Mouse (Mus musculus) lung, embryonic 14.5 days (tissue): ENCODE results near the gene Arhgap44. TPM values are rescaled to one million over a fixed set of nuclear protein-coding genes. Genes with fewer than 3 reads are reported as not detected.

Source experiments
- ATAC-seq: fragments of 200-750 bp; cut with Nextera tagmentation; 2 replicates; pipeline ENCODE4 v1.8.0; 2017; ENCODE audit warnings: mild to moderate bottlenecking, moderate TSS enrichment, moderate library complexity; ENCODE audit not compliant: insufficient read depth
- DNase-seq: peaks from one replicate; pipeline ENCODE4 v3.0.0-alpha.2; 2015
- H3K27ac ChIP-seq: fragments of 300-500 bp; sonication (generic); 2 replicates; pipeline ENCODE4 v1.5.1; 2014; ENCODE audit warnings: low read depth, mild to moderate bottlenecking, moderate library complexity
- H3K27me3 ChIP-seq: fragments of 300-500 bp; sonication (generic); 2 replicates; pipeline ENCODE4 v1.6.1; 2014; ENCODE audit warnings: low read length, control low read depth; ENCODE audit not compliant: insufficient read depth
- H3K36me3 ChIP-seq: fragments of 300-500 bp; sonication (generic); 2 replicates; pipeline ENCODE4 v1.6.1; 2014; ENCODE audit warnings: control low read depth; ENCODE audit not compliant: insufficient read depth
- H3K4me1 ChIP-seq: fragments of 300-500 bp; sonication (generic); 2 replicates; pipeline ENCODE4 v1.6.1; 2014; ENCODE audit warnings: antibody characterized with exemption, control low read depth; ENCODE audit not compliant: insufficient read depth
- H3K4me2 ChIP-seq: fragments of 300-500 bp; sonication (generic); 2 replicates; pipeline ENCODE4 v1.6.1; 2014; ENCODE audit warnings: mild to moderate bottlenecking
- H3K4me3 ChIP-seq: fragments of 300-500 bp; sonication (generic); 2 replicates; pipeline ENCODE4 v1.5.1; 2014; ENCODE audit warnings: low read depth, low read length
- H3K9ac ChIP-seq: fragments of 300-500 bp; sonication (generic); 2 replicates; pipeline ENCODE4 v1.6.1; 2014
- H3K9me3 ChIP-seq: fragments of 300-500 bp; sonication (generic); 2 replicates; pipeline ENCODE4 v1.6.1; 2016; ENCODE audit warnings: low read depth, low read length, control low read depth
- CTCF ChIP-seq: IDR thresholded peaks from 2 replicates; pipeline ENCODE4 v1.5.1; 2016; ENCODE audit warnings: antibody characterized with exemption, low read depth
- WGBS: fragments of 180-500 bp; shearing (Covaris S2); extraction: QIAGEN DNeasy Blood & Tissue Kit; methylation state at CpG from one replicate; pipeline ENCODE4 v1.1.7; 2014; 5-methylcytosine and 5-hydroxymethylcytosine counted together
- polyA plus RNA-seq: library from polyadenylated mRNA; unstranded; fragments of >200 nt; fragmentation: Nextera tagmentation; extraction: Ambion mirVana; gene quantifications from 2 replicates; pipeline ENCODE4 v1.2.1, GENCODE M21; 2014

Arhgap44 gene
- polyA plus RNA-seq, 1 experiment from 2014 or later: 11.5 TPM

- Histone ChIP-seq H3K4me2 (no peak overlapping the region), H3K27me3 (no peaks in the 10 kb centered on the region), H3K9ac (peak overlapping the region; percentile 7; the same call in 1 of the 2 replicates), H3K36me3 (no peaks in the 10 kb centered on the region), H3K27ac (no peak overlapping the region), H3K4me3 (no peak overlapping the region), H3K4me1 (no peaks in the 10 kb centered on the region), H3K9me3 (no peaks in the 10 kb centered on the region)
- ATAC-seq (peak; percentile 89; the same call in 1 of the 2 replicates), DNase-seq (peak; percentile 44)
- no peak for TF ChIP-seq CTCF
- WGBS: 46% methylated on average over 8 of the region's 8 CpGs
Measured at GRCm38 (mm10) chr11:65124913-65125418, 37.8 kb downstream of the Arhgap44 start.

GRCm38 (mm10) chr11:65120276-65120675 lies 42.5 kb downstream of the Arhgap44 start:
- Histone ChIP-seq H3K4me1 (no peaks in the 10 kb centered on the region), H3K4me2 (no peak overlapping the region), H3K36me3 (no peaks in the 10 kb centered on the region), H3K4me3 (no peak overlapping the region), H3K27ac (no peak overlapping the region), H3K9me3 (no peaks in the 10 kb centered on the region), H3K9ac (no peak overlapping the region), H3K27me3 (no peaks in the 10 kb centered on the region)
- WGBS: 85% methylated on average over 4 of the region's 4 CpGs
- DNase-seq (no peak), ATAC-seq (no peak)
- no peak for TF ChIP-seq CTCF

GRCm38 (mm10) chr11:65115811-65116210 lies 47.0 kb downstream of the Arhgap44 start:
- no peak for ATAC-seq

DNA sequence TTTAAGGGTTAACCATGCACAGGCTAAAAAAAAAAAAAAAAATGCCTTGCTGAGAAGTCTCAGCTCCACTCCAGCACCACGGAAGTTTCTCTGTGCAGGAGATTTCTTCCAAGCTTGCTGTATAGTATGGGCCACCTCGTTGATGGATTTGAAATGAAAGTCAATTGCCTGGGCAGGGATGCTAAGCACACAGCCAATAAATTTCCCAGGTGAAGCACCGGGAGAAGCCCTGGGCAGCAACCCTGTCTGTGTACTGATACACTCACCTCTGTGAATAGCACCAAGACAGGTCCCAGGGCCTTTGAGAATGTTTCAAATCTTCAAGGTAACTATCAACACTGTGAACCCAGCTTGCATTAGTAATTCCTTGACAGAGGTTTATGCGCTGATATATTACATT lies 50.7 kb downstream of the Arhgap44 start:
- Histone ChIP-seq H3K27me3 (no peaks in the 10 kb centered on the region), H3K27ac (no peak overlapping the region), H3K9me3 (no peaks in the 10 kb centered on the region), H3K4me2 (no peak overlapping the region), H3K4me3 (no peak overlapping the region), H3K36me3 (no peaks in the 10 kb centered on the region), H3K9ac (no peak overlapping the region), H3K4me1 (0 out of 2 replicates have a peak, but pooled peaks cover 3% of the 10 kb centered on the region)
- 39% methylated on average over 4 of the region's 4 CpGs for WGBS
- TF ChIP-seq CTCF: no peak
- DNase-seq: no peak
- ATAC-seq: no peak

More at GRCm38 (mm10) chr11:65115811-65116210, 47.0 kb downstream of the Arhgap44 start:
- Histone ChIP-seq H3K4me1 (0 out of 2 replicates have a peak, but pooled peaks cover 3% of the 10 kb centered on the region), H3K4me2 (no peak overlapping the region), H3K9ac (no peak overlapping the region), H3K27me3 (no peaks in the 10 kb centered on the region), H3K4me3 (no peak overlapping the region), H3K9me3 (no peaks in the 10 kb centered on the region), H3K36me3 (no peaks in the 10 kb centered on the region), H3K27ac (no peak overlapping the region)
- no peak for DNase-seq
- 69% methylated on average over 6 of the region's 6 CpGs for WGBS
- no peak for TF ChIP-seq CTCF

- H3K4me2 ChIP-seq: no peak overlapping the region
- DNase-seq: no peak
- no peak for ATAC-seq
- no peaks in the 10 kb centered on the region for H3K9me3 ChIP-seq
- H3K4me1 ChIP-seq: 0 out of 2 replicates have a peak, but pooled peaks cover 3% of the 10 kb centered on the region
- no peak overlapping the region for H3K27ac ChIP-seq
- no peak for TF ChIP-seq CTCF
- H3K4me3 ChIP-seq: no peak overlapping the region
- WGBS: 47% methylated on average over 5 of the region's 5 CpGs
- no peaks in the 10 kb centered on the region for H3K27me3 ChIP-seq
- no peaks in the 10 kb centered on the region for H3K36me3 ChIP-seq
- no peak overlapping the region for H3K9ac ChIP-seq
Measured at GRCm38 (mm10) chr11:65111651-65112050, 51.1 kb downstream of the Arhgap44 start.

DNA sequence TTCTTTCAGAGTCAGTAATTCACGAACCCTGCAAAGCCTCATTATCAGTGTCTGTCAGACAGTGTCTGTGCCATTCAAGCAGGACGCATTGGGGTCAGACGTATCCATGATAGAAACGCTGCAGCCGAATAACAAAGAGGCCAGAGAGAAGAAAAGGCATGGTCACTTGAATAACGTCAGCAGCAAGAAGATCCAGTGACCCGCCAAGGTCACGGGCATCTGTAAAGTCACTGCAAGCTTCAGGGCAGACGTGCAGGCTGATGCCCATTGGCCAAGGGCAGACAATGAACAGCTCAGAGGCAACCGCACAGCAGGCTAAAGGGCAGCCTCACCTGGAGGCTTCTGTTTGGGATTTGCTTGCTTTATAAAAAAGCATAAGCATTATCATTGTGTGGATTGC lies 52.7 kb downstream of the Arhgap44 start:
- Histone ChIP-seq H3K4me3 (no peak overlapping the region), H3K27ac (no peak overlapping the region), H3K9ac (no peak overlapping the region), H3K4me2 (no peak overlapping the region), H3K9me3 (no peaks in the 10 kb centered on the region), H3K4me1 (0 out of 2 replicates have a peak, but pooled peaks cover 3% of the 10 kb centered on the region), H3K36me3 (no peaks in the 10 kb centered on the region), H3K27me3 (no peaks in the 10 kb centered on the region)
- DNase-seq (no peak), ATAC-seq (no peak)
- WGBS: 61% methylated on average over 10 of the region's 10 CpGs
- no peak for TF ChIP-seq CTCF

- Histone ChIP-seq H3K4me1 (0 out of 2 replicates have a peak, but pooled peaks cover 3% of the 10 kb centered on the region), H3K27ac (no peak overlapping the region), H3K27me3 (no peaks in the 10 kb centered on the region), H3K4me3 (no peak overlapping the region), H3K36me3 (no peaks in the 10 kb centered on the region), H3K4me2 (no peak overlapping the region), H3K9ac (no peak overlapping the region), H3K9me3 (no peaks in the 10 kb centered on the region)
- 58% methylated on average over 5 of the region's 5 CpGs for WGBS
- ATAC-seq: peak; percentile 73; the same call in 1 of the 2 replicates
- peak; percentile 43 for TF ChIP-seq CTCF
- DNase-seq: peak; percentile 78
Measured at GRCm38 (mm10) chr11:65107734-65108171, 55.0 kb downstream of the Arhgap44 start.
